Mouse (Mus musculus): Measurements from ENCODE around the gene Prdm16.
A peak's percentile ranks its signal among the peaks of the same experiment; 100 is the strongest.

The Prdm16 gene

GRCm38 (mm10) chr4:154556418-154556817, 80.3 kb downstream of the Prdm16 start:
- DNase-seq (ENCODE audit: low spot score in 2 of 2) = peak in 1 of 2 experiments; percentile 6

- DNase-seq (ENCODE audit: low spot score in 2 of 2) = peak; percentile 40 to 47
Measured at GRCm38 (mm10) chr4:154549961-154550393, 86.7 kb downstream of the Prdm16 start.

GRCm38 (mm10) chr4:154549497-154549896, 87.2 kb downstream of the Prdm16 start:
- DNase-seq (ENCODE audit: low spot score in 2 of 2) = no peak

GRCm38 (mm10) chr4:154547176-154547855, 89.4 kb downstream of the Prdm16 start:
- no peak for DNase-seq (ENCODE audit: low spot score in 2 of 2)

- DNase-seq (ENCODE audit: low spot score in 2 of 2) = no peak
Measured at GRCm38 (mm10) chr4:154545296-154545695, 91.4 kb downstream of the Prdm16 start.

GRCm38 (mm10) chr4:154543921-154544320, 92.8 kb downstream of the Prdm16 start:
- DNase-seq (ENCODE audit: low spot score in 2 of 2) = no peak

GRCm38 (mm10) chr4:154543128-154543527, 93.5 kb downstream of the Prdm16 start:
- no peak for DNase-seq (ENCODE audit: low spot score in 2 of 2)

GRCm38 (mm10) chr4:154542568-154542967, 94.1 kb downstream of the Prdm16 start:
- DNase-seq (ENCODE audit: low spot score in 2 of 2) = no peak

GRCm38 (mm10) chr4:154541632-154542276, 94.9 kb downstream of the Prdm16 start:
- DNase-seq (ENCODE audit: low spot score in 2 of 2) = no peak

GRCm38 (mm10) chr4:154540671-154541070, 96.0 kb downstream of the Prdm16 start:
- no peak for DNase-seq (ENCODE audit: low spot score in 2 of 2)

- no peak for DNase-seq (ENCODE audit: low spot score in 2 of 2)
Measured at GRCm38 (mm10) chr4:154539703-154540102, 97.0 kb downstream of the Prdm16 start.

- no peak for DNase-seq (ENCODE audit: low spot score in 2 of 2)
Measured at GRCm38 (mm10) chr4:154538727-154539126, 97.9 kb downstream of the Prdm16 start.

- DNase-seq (ENCODE audit: low spot score in 2 of 2) = no peak
Measured at GRCm38 (mm10) chr4:154536110-154536509, 100.6 kb downstream of the Prdm16 start.

GRCm38 (mm10) chr4:154531368-154531767, 105.3 kb downstream of the Prdm16 start:
- DNase-seq (ENCODE audit: low spot score in 2 of 2) = no peak

GRCm38 (mm10) chr4:154530336-154530735, 106.3 kb downstream of the Prdm16 start:
- no peak for DNase-seq (ENCODE audit: low spot score in 2 of 2)

- DNase-seq (ENCODE audit: low spot score in 2 of 2) = no peak
Measured at GRCm38 (mm10) chr4:154527506-154527905, 109.2 kb downstream of the Prdm16 start.

GRCm38 (mm10) chr4:154526351-154526786, 110.3 kb downstream of the Prdm16 start:
- DNase-seq (ENCODE audit: low spot score in 2 of 2) = no peak

GRCm38 (mm10) chr4:154523898-154524297, 112.8 kb downstream of the Prdm16 start:
- DNase-seq (ENCODE audit: low spot score in 2 of 2) = no peak

GRCm38 (mm10) chr4:154521881-154522676, 114.6 kb downstream of the Prdm16 start:
- DNase-seq (ENCODE audit: low spot score in 2 of 2) = no peak

- no peak for DNase-seq (ENCODE audit: low spot score in 2 of 2)
Measured at GRCm38 (mm10) chr4:154519470-154520037, 117.1 kb downstream of the Prdm16 start.

GRCm38 (mm10) chr4:154517991-154518390, 118.7 kb downstream of the Prdm16 start:
- no peak for DNase-seq (ENCODE audit: low spot score in 2 of 2)

- no peak for DNase-seq (ENCODE audit: low spot score in 2 of 2)
Measured at GRCm38 (mm10) chr4:154516470-154516869, 120.2 kb downstream of the Prdm16 start.
